Mouse (Mus musculus): ENCODE data around the gene Gm12216.

- TF ChIP-seq CTCF (IDR thresholded peaks at IDR 0.05; ENCODE audit: extremely low read depth, insufficient read depth, low read length) (no peak), POLR2A (IDR thresholded peaks at IDR 0.05; ENCODE audit: extremely low read depth, insufficient read depth, low read length) (no peak)
Observed at GRCm38 (mm10) chr11:53772536-53772935, 86.5 kb downstream of the Gm12216 start.
